Mouse (Mus musculus): ENCODE results near the gene Gtf2a1. TPM values are rescaled to one million over a fixed set of nuclear protein-coding genes. Genes with fewer than 3 reads are reported as not detected.
"Not testable (repeated sequence)": the region's sequence is repeated elsewhere in the genome, so short reads cannot be mapped to it uniquely, and the experiment has no call there.

Gtf2a1 gene
- polyA plus RNA-seq, 1 experiment from 2014 or later: 28.9 TPM

- Histone ChIP-seq H3K27ac (ENCODE audit: low read depth, low read length) (no peak overlapping the region), H3K9me3 (ENCODE audit: control insufficient read depth, low read length) (no peaks in the 10 kb centered on the region), H3K36me3 (ENCODE audit: control insufficient read depth, insufficient read depth, low read length) (peaks cover 30% of the 10 kb centered on the region), H3K4me1 (replicated peaks; ENCODE audit: control insufficient read depth, insufficient read depth, low read length) (no peaks in the 10 kb centered on the region), H3K4me3 (ENCODE audit: low read depth, low read length) (no peak overlapping the region), H3K27me3 (replicated peaks; ENCODE audit: control insufficient read depth, insufficient read depth, low read length) (no peaks in the 10 kb centered on the region), H3K9ac (ENCODE audit: low read depth, low read length) (no peak overlapping the region), H3K4me2 (no peak overlapping the region)
- ATAC-seq (replicated peaks; ENCODE audit: low FRiP score) (no peak), DNase-seq (ENCODE audit: low spot score) (no peak)
- 77% methylated on average over 3 of the region's 3 CpGs for WGBS
These were observed 21.0 kb downstream of the Gtf2a1 start for GRCm38 (mm10) chr12:91569255-91569654.

- Histone ChIP-seq H3K27me3 (replicated peaks; ENCODE audit: control insufficient read depth, insufficient read depth, low read length) (no peaks in the 10 kb centered on the region), H3K9me3 (ENCODE audit: control insufficient read depth, low read length) (no peaks in the 10 kb centered on the region), H3K4me2 (no peak overlapping the region), H3K36me3 (ENCODE audit: control insufficient read depth, insufficient read depth, low read length) (peaks cover 24% of the 10 kb centered on the region; the same call in 1 of the 2 replicates), H3K4me1 (replicated peaks; ENCODE audit: control insufficient read depth, insufficient read depth, low read length) (no peaks in the 10 kb centered on the region), H3K4me3 (ENCODE audit: low read depth, low read length) (no peak overlapping the region), H3K9ac (ENCODE audit: low read depth, low read length) (no peak overlapping the region), H3K27ac (ENCODE audit: low read depth, low read length) (no peak overlapping the region)
- ATAC-seq (replicated peaks; ENCODE audit: low FRiP score) (no peak; the same call in 1 of the 2 replicates), DNase-seq (ENCODE audit: low spot score) (no peak)
- WGBS: 85% methylated on average over 4 of the region's 4 CpGs
These were observed 23.1 kb downstream of the Gtf2a1 start for GRCm38 (mm10) chr12:91567145-91567544.

- H3K9me3 ChIP-seq (ENCODE audit: control insufficient read depth, low read length); ATAC-seq (replicated peaks; ENCODE audit: low FRiP score); H3K4me3 ChIP-seq (ENCODE audit: low read depth, low read length); H3K36me3 ChIP-seq (ENCODE audit: control insufficient read depth, insufficient read depth, low read length); H3K27me3 ChIP-seq (replicated peaks; ENCODE audit: control insufficient read depth, insufficient read depth, low read length); DNase-seq (ENCODE audit: low spot score); H3K9ac ChIP-seq (ENCODE audit: low read depth, low read length); H3K27ac ChIP-seq (ENCODE audit: low read depth, low read length); H3K4me1 ChIP-seq (replicated peaks; ENCODE audit: control insufficient read depth, insufficient read depth, low read length); H3K4me2 ChIP-seq: not testable (repeated sequence)
- 94% methylated on average over 4 of the region's 4 CpGs for WGBS
These were observed 32.1 kb downstream of the Gtf2a1 start for GRCm38 (mm10) chr12:91558152-91558551.

- H3K9ac ChIP-seq (ENCODE audit: low read depth, low read length); H3K4me2 ChIP-seq; H3K36me3 ChIP-seq (ENCODE audit: control insufficient read depth, insufficient read depth, low read length); H3K9me3 ChIP-seq (ENCODE audit: control insufficient read depth, low read length); H3K4me1 ChIP-seq (replicated peaks; ENCODE audit: control insufficient read depth, insufficient read depth, low read length); H3K4me3 ChIP-seq (ENCODE audit: low read depth, low read length); DNase-seq (ENCODE audit: low spot score); H3K27me3 ChIP-seq (replicated peaks; ENCODE audit: control insufficient read depth, insufficient read depth, low read length); H3K27ac ChIP-seq (ENCODE audit: low read depth, low read length): not testable (repeated sequence)
- ATAC-seq (replicated peaks; ENCODE audit: low FRiP score): peak; percentile 68
- WGBS: 90% methylated on average over 8 of the region's 8 CpGs
These were observed 32.8 kb downstream of the Gtf2a1 start for GRCm38 (mm10) chr12:91557358-91558005.

- no peak overlapping the region for H3K4me2 ChIP-seq
- H3K4me3 ChIP-seq (ENCODE audit: low read depth, low read length): no peak overlapping the region
- 81% methylated on average over 19 of the region's 19 CpGs for WGBS
These were observed 38.3 kb downstream of the Gtf2a1 start for GRCm38 (mm10) chr12:91551773-91552526.

GRCm38 (mm10) chr12:91549471-91549870, 40.8 kb downstream of the Gtf2a1 start:
- no peak overlapping the region for H3K4me3 ChIP-seq (ENCODE audit: low read depth, low read length)
- no peak overlapping the region for H3K27ac ChIP-seq (ENCODE audit: low read depth, low read length)
- WGBS: 89% methylated on average over 9 of the region's 9 CpGs
- DNase-seq (ENCODE audit: low spot score): no peak
- no peak overlapping the region for H3K9ac ChIP-seq (ENCODE audit: low read depth, low read length)
- H3K27me3 ChIP-seq (replicated peaks; ENCODE audit: control insufficient read depth, insufficient read depth, low read length): no peaks in the 10 kb centered on the region
- H3K36me3 ChIP-seq (ENCODE audit: control insufficient read depth, insufficient read depth, low read length): no peaks in the 10 kb centered on the region
- no peaks in the 10 kb centered on the region for H3K9me3 ChIP-seq (ENCODE audit: control insufficient read depth, low read length)
- no peak overlapping the region for H3K4me2 ChIP-seq
- H3K4me1 ChIP-seq (replicated peaks; ENCODE audit: control insufficient read depth, insufficient read depth, low read length): no peaks in the 10 kb centered on the region
- no peak for ATAC-seq (replicated peaks; ENCODE audit: low FRiP score)

More at GRCm38 (mm10) chr12:91551773-91552526, 38.3 kb downstream of the Gtf2a1 start:
- Histone ChIP-seq H3K9ac (ENCODE audit: low read depth, low read length) (no peak overlapping the region), H3K9me3 (ENCODE audit: control insufficient read depth, low read length) (no peaks in the 10 kb centered on the region), H3K36me3 (ENCODE audit: control insufficient read depth, insufficient read depth, low read length) (0 out of 2 replicates have a peak, but pooled peaks cover under 1% of the 10 kb centered on the region), H3K27ac (ENCODE audit: low read depth, low read length) (no peak overlapping the region), H3K4me1 (replicated peaks; ENCODE audit: control insufficient read depth, insufficient read depth, low read length) (no peaks in the 10 kb centered on the region), H3K27me3 (replicated peaks; ENCODE audit: control insufficient read depth, insufficient read depth, low read length) (no peaks in the 10 kb centered on the region)
- ATAC-seq (replicated peaks; ENCODE audit: low FRiP score) (peak; percentile 39; the same call in 1 of the 2 replicates), DNase-seq (ENCODE audit: low spot score) (no peak)

- H3K9ac ChIP-seq (ENCODE audit: low read depth, low read length): no peak overlapping the region
- H3K4me2 ChIP-seq: no peak overlapping the region
- no peaks in the 10 kb centered on the region for H3K4me1 ChIP-seq (replicated peaks; ENCODE audit: control insufficient read depth, insufficient read depth, low read length)
- H3K9me3 ChIP-seq (ENCODE audit: control insufficient read depth, low read length): no peaks in the 10 kb centered on the region
- no peaks in the 10 kb centered on the region for H3K27me3 ChIP-seq (replicated peaks; ENCODE audit: control insufficient read depth, insufficient read depth, low read length)
- ATAC-seq (replicated peaks; ENCODE audit: low FRiP score) (no peak), DNase-seq (ENCODE audit: low spot score) (no peak)
- no peak overlapping the region for H3K27ac ChIP-seq (ENCODE audit: low read depth, low read length)
- no peak overlapping the region for H3K4me3 ChIP-seq (ENCODE audit: low read depth, low read length)
- WGBS: 81% methylated on average over 7 of the region's 7 CpGs
- H3K36me3 ChIP-seq (ENCODE audit: control insufficient read depth, insufficient read depth, low read length): no peaks in the 10 kb centered on the region
These were observed 50.1 kb downstream of the Gtf2a1 start for GRCm38 (mm10) chr12:91540202-91540601.

- ATAC-seq (replicated peaks; ENCODE audit: low FRiP score): no peak
- Histone ChIP-seq H3K9me3 (ENCODE audit: control insufficient read depth, low read length) (no peaks in the 10 kb centered on the region), H3K4me2 (no peak overlapping the region), H3K27me3 (replicated peaks; ENCODE audit: control insufficient read depth, insufficient read depth, low read length) (no peaks in the 10 kb centered on the region), H3K27ac (ENCODE audit: low read depth, low read length) (no peak overlapping the region), H3K4me1 (replicated peaks; ENCODE audit: control insufficient read depth, insufficient read depth, low read length) (no peaks in the 10 kb centered on the region), H3K9ac (ENCODE audit: low read depth, low read length) (no peak overlapping the region), H3K4me3 (ENCODE audit: low read depth, low read length) (no peak overlapping the region), H3K36me3 (ENCODE audit: control insufficient read depth, insufficient read depth, low read length) (no peaks in the 10 kb centered on the region)
- no peak for DNase-seq (ENCODE audit: low spot score)
- 65% methylated on average over 6 of the region's 6 CpGs for WGBS
These were observed 55.8 kb downstream of the Gtf2a1 start for GRCm38 (mm10) chr12:91534514-91534913.

GRCm38 (mm10) chr12:91523626-91524025, 66.7 kb downstream of the Gtf2a1 start:
- DNase-seq (ENCODE audit: low spot score) (no peak), ATAC-seq (replicated peaks; ENCODE audit: low FRiP score) (no peak)
- H3K9ac ChIP-seq (ENCODE audit: low read depth, low read length): no peak overlapping the region
- WGBS: 50% methylated on average over 3 of the region's 3 CpGs
- H3K4me1 ChIP-seq (replicated peaks; ENCODE audit: control insufficient read depth, insufficient read depth, low read length): no peaks in the 10 kb centered on the region
- no peak overlapping the region for H3K4me2 ChIP-seq
- no peak overlapping the region for H3K27ac ChIP-seq (ENCODE audit: low read depth, low read length)
- no peaks in the 10 kb centered on the region for H3K9me3 ChIP-seq (ENCODE audit: control insufficient read depth, low read length)
- no peak overlapping the region for H3K4me3 ChIP-seq (ENCODE audit: low read depth, low read length)
- H3K27me3 ChIP-seq (replicated peaks; ENCODE audit: control insufficient read depth, insufficient read depth, low read length): no peaks in the 10 kb centered on the region
- no peaks in the 10 kb centered on the region for H3K36me3 ChIP-seq (ENCODE audit: control insufficient read depth, insufficient read depth, low read length)

Data from liver, embryonic 11.5 days (tissue).